Mouse (Mus musculus) hindbrain, embryonic 13.5 days (tissue): Measurements from ENCODE around the gene Tmem138. TPM values are rescaled to one million over a fixed set of nuclear protein-coding genes. Genes with fewer than 3 reads are reported as not detected.

Source experiments
- ATAC-seq: fragments of 200-750 bp; cut with Nextera tagmentation; 2 replicates; pipeline ENCODE4 v1.8.0; 2017; ENCODE audit warnings: moderate TSS enrichment; ENCODE audit not compliant: low FRiP score
- H3K27ac ChIP-seq: fragments of 300-500 bp; sonication (generic); 2 replicates; pipeline ENCODE4 v1.5.1; 2015; ENCODE audit warnings: inconsistent platforms, mild to moderate bottlenecking, moderate library complexity
- H3K27me3 ChIP-seq: fragments of 300-500 bp; sonication (generic); 2 replicates; pipeline ENCODE4 v1.6.1; 2015; ENCODE audit warnings: mild to moderate bottlenecking, inconsistent platforms
- H3K36me3 ChIP-seq: fragments of 300-500 bp; sonication (generic); 2 replicates; pipeline ENCODE4 v1.6.1; 2015; ENCODE audit warnings: mild to moderate bottlenecking, inconsistent platforms
- H3K4me1 ChIP-seq: fragments of 300-500 bp; sonication (generic); replicated peaks from 2 replicates; pipeline ENCODE4 v1.6.1; 2015; ENCODE audit warnings: inconsistent platforms
- H3K4me2 ChIP-seq: fragments of 300-500 bp; sonication (generic); 2 replicates; pipeline ENCODE4 v1.6.1; 2015; ENCODE audit warnings: inconsistent platforms, mild to moderate bottlenecking, moderate library complexity
- H3K4me3 ChIP-seq: fragments of 300-500 bp; sonication (generic); 2 replicates; pipeline ENCODE4 v1.5.1; 2015; ENCODE audit warnings: mild to moderate bottlenecking, inconsistent platforms
- H3K9ac ChIP-seq: fragments of 300-500 bp; sonication (generic); 2 replicates; pipeline ENCODE4 v1.6.1; 2015; ENCODE audit warnings: mild to moderate bottlenecking, inconsistent platforms
- H3K9me3 ChIP-seq: fragments of 300-500 bp; sonication (generic); 2 replicates; pipeline ENCODE4 v1.6.1; 2016; ENCODE audit warnings: inconsistent platforms
- WGBS: fragments of 180-500 bp; shearing (Covaris S2); methylation state at CpG from one replicate; pipeline ENCODE4 v1.1.7; 2015; 5-methylcytosine and 5-hydroxymethylcytosine counted together
- polyA plus RNA-seq: library from polyadenylated mRNA; unstranded; fragments of >200 nt; fragmentation: Nextera tagmentation; extraction: Ambion mirVana; gene quantifications from 2 replicates; pipeline ENCODE4 v1.2.1, GENCODE M21; 2015

Tmem138 gene
- 42.3 and 43.2 TPM in 2 replicates for polyA plus RNA-seq

GRCm38 (mm10) chr19:10576690-10577561 lies at the start of gene Tmem138, which contains the start of gene Cyb561a3:
TSS of gene Tmem138 (minus strand) at chr19:10577362.
TSS of gene Cyb561a3 (plus strand) at chr19:10577172.
- peak; percentile 98 for ATAC-seq
- Histone ChIP-seq H3K9me3 (no peaks in the 10 kb centered on the region), H3K4me2 (peak within 1 kb of the TSS; percentile 65), H3K27me3 (no peaks in the 10 kb centered on the region), H3K27ac (peak within 1 kb of the TSS; percentile 96), H3K4me3 (peak within 1 kb of the TSS; percentile 70), H3K4me1 (peaks cover 22% of the 10 kb centered on the region), H3K9ac (peak within 1 kb of the TSS; percentile 79), H3K36me3 (peaks cover 27% of the 10 kb centered on the region)
- WGBS = under 1% methylated on average over 44 of the region's 44 CpGs

DNA sequence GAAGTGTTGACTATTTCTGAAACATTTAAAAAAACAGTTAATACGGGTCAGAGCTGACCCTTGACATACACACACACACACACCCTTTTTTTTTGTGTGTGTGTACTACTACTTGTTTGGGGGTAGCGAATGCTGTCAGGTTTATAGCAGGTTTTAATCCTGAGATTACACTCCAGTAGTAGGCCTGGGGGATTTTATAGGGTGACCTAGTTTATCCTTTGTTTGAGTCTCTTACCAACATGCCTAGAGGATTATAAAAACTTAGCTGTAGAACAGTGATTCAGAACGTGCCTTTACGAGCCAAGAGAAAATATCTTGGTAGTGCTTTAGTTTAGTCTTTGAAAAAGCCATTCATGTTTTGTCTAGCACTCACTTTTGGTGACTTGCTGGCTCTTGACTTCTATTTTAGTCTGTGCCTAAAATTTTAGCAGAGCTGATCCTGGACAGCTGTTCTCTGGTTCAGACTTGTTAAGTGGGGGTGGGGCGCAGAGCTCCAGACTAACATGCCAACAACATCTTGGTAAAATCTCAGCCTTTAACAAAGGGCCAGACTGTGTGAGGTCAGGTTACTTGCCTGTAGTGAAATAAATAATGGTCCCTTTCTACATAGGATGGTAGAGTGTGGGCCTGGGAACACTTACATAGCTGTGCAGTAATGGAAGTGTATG lies 31.5 kb upstream of the Tmem138 start:
- no peak overlapping the region for H3K9ac ChIP-seq
- no peaks in the 10 kb centered on the region for H3K27me3 ChIP-seq
- H3K36me3 ChIP-seq = peaks cover 63% of the 10 kb centered on the region
- H3K4me1 ChIP-seq = peaks cover 35% of the 10 kb centered on the region
- no peak overlapping the region for H3K4me3 ChIP-seq
- no peaks in the 10 kb centered on the region for H3K9me3 ChIP-seq
- ATAC-seq = no peak
- H3K4me2 ChIP-seq = no peak overlapping the region
- 88% methylated on average over 5 of the region's 5 CpGs for WGBS
- H3K27ac ChIP-seq = no peak overlapping the region

DNA sequence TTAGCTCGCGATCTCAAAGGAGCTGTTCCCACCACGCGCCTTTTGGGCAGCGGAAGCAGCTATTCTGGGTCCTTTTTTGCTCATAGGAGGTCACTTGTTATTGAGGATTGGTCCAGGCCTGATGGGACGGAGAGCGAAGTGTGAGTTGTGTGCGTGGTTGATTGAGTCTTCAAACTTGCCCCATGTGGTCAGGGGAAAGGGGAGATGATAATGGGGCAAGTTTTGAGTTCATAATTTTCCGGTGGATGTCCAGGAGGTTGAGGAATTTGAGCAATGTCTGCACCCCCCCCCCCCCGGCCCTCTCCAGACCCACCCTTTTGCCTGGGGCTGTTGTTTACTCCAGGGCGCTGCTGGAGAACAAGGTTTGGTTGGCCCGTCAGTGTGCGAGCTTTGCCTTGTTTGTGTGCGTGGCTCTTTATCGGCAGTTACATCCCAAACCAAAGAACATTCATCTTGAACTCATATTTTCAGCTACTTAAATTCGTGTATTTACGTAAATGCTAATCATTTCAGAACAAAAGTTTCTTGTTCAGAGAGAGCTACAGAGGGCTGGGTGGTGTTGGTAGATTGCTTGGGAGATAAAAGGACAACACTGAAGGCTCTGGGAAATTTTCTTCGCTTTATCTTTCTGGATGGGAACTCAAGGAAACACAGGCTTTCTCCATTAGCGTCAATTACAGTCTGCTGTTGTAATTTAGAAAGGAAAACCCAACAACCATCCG lies 28.9 kb upstream of the Tmem138 start:
- peak overlapping the region; percentile 95 for H3K4me3 ChIP-seq
- H3K36me3 ChIP-seq = peaks cover 38% of the 10 kb centered on the region
- H3K27ac ChIP-seq = peak overlapping the region; percentile 94
- ATAC-seq = no peak; the same call in 1 of the 2 replicates
- 7% methylated on average over 20 of the region's 20 CpGs for WGBS
- H3K4me1 ChIP-seq = peaks cover 50% of the 10 kb centered on the region
- H3K27me3 ChIP-seq = no peaks in the 10 kb centered on the region
- no peaks in the 10 kb centered on the region for H3K9me3 ChIP-seq
- H3K9ac ChIP-seq = peak overlapping the region; percentile 96
- peak overlapping the region; percentile 77 for H3K4me2 ChIP-seq

DNA sequence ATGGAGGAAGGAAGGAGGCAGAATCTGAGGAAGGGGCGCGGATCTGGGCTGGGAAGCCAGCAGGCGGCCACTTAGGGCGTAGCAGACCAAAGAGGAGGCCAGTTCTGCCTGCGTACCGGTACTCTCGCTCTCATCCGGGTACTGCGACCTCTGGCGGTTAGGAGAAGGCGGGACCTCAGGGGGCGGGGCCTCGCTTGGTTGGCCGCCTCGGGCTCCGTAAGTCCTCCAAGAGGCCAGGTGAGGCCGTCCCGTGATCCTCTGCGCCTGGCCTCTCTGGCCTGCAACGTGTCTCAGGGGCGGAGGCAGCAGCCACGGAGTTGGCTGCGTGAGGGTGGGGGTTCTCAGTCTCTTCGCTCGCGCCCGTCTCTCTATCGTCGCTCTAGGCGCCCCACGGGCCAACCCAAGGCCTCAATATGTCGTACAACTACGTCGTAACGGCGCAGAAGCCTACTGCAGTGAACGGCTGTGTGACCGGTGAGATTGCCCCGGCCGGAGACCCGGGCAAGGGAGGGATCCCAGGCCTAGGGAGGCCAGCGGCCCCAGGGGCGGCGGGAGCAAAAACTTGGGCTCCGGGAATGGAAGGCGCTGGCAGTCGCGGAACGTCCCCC lies 28.2 kb upstream of the Tmem138 start, which contains the start of the genes Ddb1 and Tkfc:
Ddb1 (plus strand) TSS at position 35 of the 608 bp plus-strand sequence.
Tkfc (minus strand) TSS at position 362 of the 608 bp plus-strand sequence.
- H3K36me3 ChIP-seq = peaks cover 31% of the 10 kb centered on the region
- peak within 1 kb of the TSS; percentile 95 for H3K4me3 ChIP-seq
- peak within 1 kb of the TSS; percentile 77 for H3K4me2 ChIP-seq
- peak; percentile 96 for ATAC-seq
- whole genome bisulfite sequencing = under 1% methylated on average over 49 of the region's 49 CpGs
- H3K9me3 ChIP-seq = no peaks in the 10 kb centered on the region
- H3K27ac ChIP-seq = peak within 1 kb of the TSS; percentile 94
- H3K4me1 ChIP-seq = peaks cover 50% of the 10 kb centered on the region
- peak within 1 kb of the TSS; percentile 96 for H3K9ac ChIP-seq
- H3K27me3 ChIP-seq = no peaks in the 10 kb centered on the region

DNA sequence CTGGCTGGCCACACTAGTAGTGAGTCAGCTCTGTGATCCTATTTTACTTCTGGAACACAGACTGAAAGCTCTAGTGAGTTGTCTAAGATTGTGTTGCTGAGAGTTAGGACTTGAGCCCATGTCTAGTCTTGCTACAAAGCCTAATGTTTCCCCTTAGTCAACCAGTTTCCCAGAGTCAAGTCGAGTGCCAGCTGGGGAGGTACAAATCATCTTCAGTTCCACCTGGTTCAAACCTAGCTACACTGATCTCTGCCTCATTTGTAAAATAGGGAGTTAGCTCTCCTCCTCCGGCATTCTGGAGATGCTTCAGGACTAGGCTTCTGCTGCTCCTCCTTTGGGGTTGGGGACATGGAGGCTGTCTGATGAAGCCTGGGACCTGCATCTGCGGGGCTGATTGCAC lies 27.4 kb upstream of the Tmem138 start:
- Histone ChIP-seq H3K4me2 (peak overlapping the region; percentile 77), H3K9ac (peak overlapping the region; percentile 82), H3K27me3 (no peaks in the 10 kb centered on the region), H3K36me3 (peaks cover 28% of the 10 kb centered on the region), H3K4me1 (peaks cover 50% of the 10 kb centered on the region), H3K9me3 (no peaks in the 10 kb centered on the region), H3K4me3 (peak overlapping the region; percentile 95), H3K27ac (peak overlapping the region; percentile 94)
- WGBS = 59% methylated on average over 3 of the region's 3 CpGs
- no peak for ATAC-seq

GRCm38 (mm10) chr19:10603660-10604523 lies 26.7 kb upstream of the Tmem138 start:
- H3K4me2 ChIP-seq = 0 out of 2 replicates have a peak overlapping the region, but pooled peaks have one; percentile 77
- no peak for ATAC-seq

DNA sequence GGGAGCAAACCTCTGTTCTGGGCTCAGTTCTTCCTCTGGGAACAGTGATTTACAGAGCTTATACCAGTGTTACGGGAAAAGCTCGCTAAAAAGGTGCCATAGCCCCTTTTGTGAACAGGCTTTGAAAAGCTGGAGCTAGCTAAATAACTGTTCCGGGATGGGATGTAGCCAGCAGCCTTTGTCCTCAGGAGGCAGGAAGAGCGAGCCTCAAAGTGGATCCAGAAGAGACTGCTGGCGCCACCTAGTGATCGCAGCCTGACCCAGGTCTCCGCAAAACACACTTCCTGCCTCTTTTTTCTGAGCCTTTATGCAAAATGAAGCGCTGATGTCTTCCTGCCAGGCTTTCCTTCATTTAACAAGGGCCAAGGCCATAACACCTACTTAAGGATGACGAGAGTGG lies 25.6 kb upstream of the Tmem138 start:
- Histone ChIP-seq H3K4me1 (peaks cover 45% of the 10 kb centered on the region), H3K36me3 (peaks cover 26% of the 10 kb centered on the region), H3K27me3 (no peaks in the 10 kb centered on the region), H3K4me2 (peak overlapping the region; percentile 56), H3K9ac (peak overlapping the region; percentile 78), H3K9me3 (no peaks in the 10 kb centered on the region), H3K4me3 (peak overlapping the region; percentile 36), H3K27ac (peak overlapping the region; percentile 96)
- 3% methylated on average over 9 of the region's 9 CpGs for WGBS
- peak; percentile 62 for ATAC-seq

More at GRCm38 (mm10) chr19:10603660-10604523, 26.7 kb upstream of the Tmem138 start:
- Histone ChIP-seq H3K36me3 (peaks cover 26% of the 10 kb centered on the region), H3K4me3 (no peak overlapping the region), H3K9me3 (no peaks in the 10 kb centered on the region), H3K27ac (peak overlapping the region; percentile 96), H3K4me1 (peaks cover 50% of the 10 kb centered on the region), H3K9ac (peak overlapping the region; percentile 82), H3K27me3 (no peaks in the 10 kb centered on the region)
- 90% methylated on average over 18 of the region's 18 CpGs for WGBS

DNA sequence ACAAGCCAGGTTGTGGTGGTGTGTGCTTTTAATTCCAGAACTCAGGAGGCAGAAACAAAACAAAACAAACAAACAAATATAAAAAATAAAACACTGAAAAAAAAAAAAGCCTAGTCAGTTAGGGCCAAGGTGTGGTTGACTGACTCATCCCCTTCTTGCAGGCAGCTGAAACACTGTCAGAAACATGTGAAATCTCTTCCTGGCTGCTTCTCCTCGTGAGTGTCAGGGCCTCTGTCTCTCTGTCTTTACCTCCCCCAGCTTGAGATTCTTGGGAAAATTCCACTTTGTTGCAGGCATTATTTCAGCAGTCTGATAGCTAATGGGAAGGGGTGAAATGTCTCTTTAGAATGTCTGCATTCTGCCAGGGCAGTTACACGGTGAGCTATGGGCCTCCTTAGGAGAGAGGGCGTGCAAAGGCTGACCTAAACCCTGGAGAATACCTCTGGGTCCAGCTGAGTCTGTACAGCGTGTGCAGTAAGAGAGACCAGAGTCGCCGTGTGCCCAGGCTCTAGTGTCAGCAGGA lies 25.1 kb upstream of the Tmem138 start:
- Histone ChIP-seq H3K36me3 (peaks cover 22% of the 10 kb centered on the region), H3K9me3 (no peaks in the 10 kb centered on the region), H3K27me3 (no peaks in the 10 kb centered on the region), H3K9ac (peak overlapping the region; percentile 78), H3K4me3 (peak overlapping the region; percentile 36), H3K4me1 (peaks cover 40% of the 10 kb centered on the region), H3K4me2 (peak overlapping the region; percentile 56), H3K27ac (peak overlapping the region; percentile 96)
- peak; percentile 14; the same call in 1 of the 2 replicates for ATAC-seq
- 2% methylated on average over 6 of the region's 6 CpGs for WGBS

GRCm38 (mm10) chr19:10599648-10600047 lies 22.5 kb upstream of the Tmem138 start:
- no peaks in the 10 kb centered on the region for H3K27me3 ChIP-seq
- 94% methylated on average over 2 of the region's 2 CpGs for WGBS
- no peak overlapping the region for H3K27ac ChIP-seq
- ATAC-seq = no peak
- H3K36me3 ChIP-seq = peaks cover 46% of the 10 kb centered on the region
- no peak overlapping the region for H3K4me2 ChIP-seq
- H3K4me1 ChIP-seq = peaks cover 25% of the 10 kb centered on the region
- no peak overlapping the region for H3K4me3 ChIP-seq
- no peak overlapping the region for H3K9ac ChIP-seq
- no peaks in the 10 kb centered on the region for H3K9me3 ChIP-seq

GRCm38 (mm10) chr19:10598188-10598587 lies 21.0 kb upstream of the Tmem138 start:
- Histone ChIP-seq H3K4me1 (peaks cover 10% of the 10 kb centered on the region), H3K36me3 (peaks cover 60% of the 10 kb centered on the region), H3K4me3 (no peak overlapping the region), H3K27ac (no peak overlapping the region), H3K9ac (no peak overlapping the region), H3K4me2 (no peak overlapping the region), H3K27me3 (no peaks in the 10 kb centered on the region), H3K9me3 (no peaks in the 10 kb centered on the region)
- 44% methylated on average over 3 of the region's 3 CpGs for WGBS
- no peak for ATAC-seq
